Mouse (Mus musculus) G1E-ER4 (cell line): ENCODE results near the gene Olfr25. TPM values are rescaled to one million over a fixed set of nuclear protein-coding genes. Genes with fewer than 3 reads are reported as not detected.

Source experiments
- GATA1 ChIP-seq: IDR thresholded peaks from one replicate; pipeline ENCODE4 v1.8.0; 2012; ENCODE audit warnings: low read length, inconsistent platforms
- polyA plus RNA-seq: library from polyadenylated mRNA; stranded (reverse); fragments of >175 nt; gene quantifications from 2 replicates; pipeline ENCODE4 v1.2.3, GENCODE M21; 2012

The Olfr25 gene
- polyA plus RNA-seq: not detected in 2 replicates

DNA sequence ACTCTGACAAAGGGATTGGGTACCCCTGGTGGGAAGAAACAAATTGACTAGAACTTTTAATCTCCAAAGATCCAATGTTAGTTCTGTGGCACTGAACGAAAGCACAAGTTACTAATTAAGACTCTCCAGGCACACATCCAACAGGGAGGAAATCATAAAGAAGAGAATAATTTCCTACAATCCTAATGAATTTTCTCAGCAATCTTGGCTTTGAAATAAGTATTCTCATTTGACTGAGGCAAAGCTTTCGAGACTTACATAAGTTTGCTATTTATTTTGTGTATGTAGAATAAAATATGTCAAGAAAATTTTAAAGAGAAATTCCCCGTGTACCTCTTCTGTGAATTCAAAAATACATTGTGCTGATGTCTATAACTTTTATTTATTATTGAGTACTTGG, at the start of gene Olfr25:
Gene Olfr25, plus strand, starts transcription at position 301 of the 400 bp plus-strand sequence.
- TF ChIP-seq GATA1: no peak

DNA sequence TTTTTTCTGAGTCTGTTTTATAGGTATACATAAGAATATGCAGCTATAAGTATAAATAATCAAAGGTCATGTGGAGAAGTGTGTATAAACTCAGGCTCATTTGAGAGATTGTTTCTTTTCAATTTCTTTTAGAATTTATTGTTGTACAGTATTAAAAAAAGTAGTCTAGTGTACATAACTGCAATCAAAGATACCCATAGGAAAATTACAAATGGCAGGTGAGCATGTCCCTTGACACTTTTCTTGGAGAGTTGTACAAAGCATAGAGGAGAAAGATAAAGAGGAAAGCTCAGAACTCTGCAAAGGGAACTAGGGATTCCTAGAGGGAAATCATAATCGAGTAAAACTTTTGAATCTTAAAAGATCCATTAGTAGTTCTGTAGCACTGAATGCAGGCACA, 38.1 kb upstream of the Olfr25 start, which contains the start of gene Olfr896-ps1:
Gene Olfr896-ps1, plus strand, starts transcription at position 301 of the 400 bp plus-strand sequence.
- no peak for TF ChIP-seq GATA1

DNA sequence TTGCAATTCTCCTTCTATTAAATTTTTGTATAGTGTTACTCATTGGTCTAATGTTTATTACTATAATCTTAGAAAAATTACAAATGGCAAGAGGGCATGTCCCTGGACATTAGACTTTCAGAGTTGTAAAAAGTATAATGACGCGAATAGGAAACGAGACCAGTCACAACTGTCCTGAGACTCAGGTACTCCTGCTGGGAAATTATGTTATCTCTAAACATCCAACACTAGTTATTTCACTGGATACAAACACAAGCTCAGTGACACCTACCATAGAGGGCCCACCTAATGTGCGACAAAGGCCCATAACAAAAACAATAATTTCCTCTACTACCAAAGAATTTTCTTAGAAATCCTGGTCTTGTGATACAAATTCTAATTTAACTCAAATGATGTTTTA, 19.3 kb downstream of the Olfr25 start, which contains the start of gene Olfr898:
Gene Olfr898, plus strand, starts transcription at position 301 of the 400 bp plus-strand sequence.
- no peak for TF ChIP-seq GATA1

DNA sequence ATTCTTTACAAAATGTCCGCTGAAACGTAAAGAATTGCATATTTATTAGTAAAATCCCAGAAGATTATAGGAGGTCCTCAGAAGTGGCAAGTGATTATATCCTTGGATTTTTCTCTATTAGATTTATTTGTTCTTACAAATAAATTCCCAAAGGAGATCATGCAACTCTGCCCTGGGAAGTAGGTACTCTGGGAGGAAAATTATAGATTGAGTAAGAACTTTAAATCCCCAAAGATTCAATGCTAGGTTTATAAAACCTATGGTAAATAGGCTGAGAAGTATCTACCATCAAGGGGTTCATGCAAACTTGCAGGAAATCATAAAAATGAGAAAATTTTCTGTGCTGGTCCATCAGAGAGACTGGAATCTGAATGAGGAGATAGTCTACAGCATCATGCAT, 37.7 kb downstream of the Olfr25 start, which contains the start of gene Olfr250:
Gene Olfr250, plus strand, starts transcription at position 301 of the 400 bp plus-strand sequence.
- TF ChIP-seq GATA1: no peak

DNA sequence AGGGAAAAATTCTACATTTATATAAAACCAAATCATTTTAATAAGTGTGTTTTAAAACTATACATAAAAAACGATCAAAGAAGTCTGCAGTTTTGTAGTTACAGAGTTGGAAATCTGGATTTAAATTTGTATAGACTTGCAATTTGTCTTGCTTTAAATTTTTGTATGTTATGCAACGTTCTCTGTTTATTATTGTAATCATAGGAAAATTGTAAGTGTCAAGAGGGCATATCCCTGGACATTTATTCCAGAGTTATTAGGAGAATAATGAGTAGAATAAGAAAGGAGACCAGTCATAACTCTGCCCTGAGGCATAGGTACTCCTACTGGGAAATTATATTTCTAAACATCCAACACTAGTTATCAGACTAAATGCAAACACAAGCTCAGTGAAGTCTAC, 47.9 kb downstream of the Olfr25 start, which contains the start of gene Olfr251:
Gene Olfr251, plus strand, starts transcription at position 301 of the 400 bp plus-strand sequence.
- TF ChIP-seq GATA1: no peak

Other genes starting within 250 kb of the Olfr25 start
- gene Olfr887, start 245.0 kb upstream of the Olfr25 start, polyA plus RNA-seq: not detected in 2 replicates
- gene Olfr888, start 220.9 kb upstream of the Olfr25 start, polyA plus RNA-seq: not detected in 2 replicates
- gene Olfr889, start 213.9 kb upstream of the Olfr25 start, polyA plus RNA-seq: not detected in 2 replicates
- gene Olfr890, start 186.5 kb upstream of the Olfr25 start, polyA plus RNA-seq: not detected in 2 replicates
- not detected in 2 replicates for gene Olfr891, start 148.2 kb upstream of the Olfr25 start, polyA plus RNA-seq
- gene Olfr893, start 120.7 kb upstream of the Olfr25 start, polyA plus RNA-seq: not detected in 2 replicates
- not detected in 2 replicates for gene Olfr894, start 111.0 kb upstream of the Olfr25 start, polyA plus RNA-seq
- not detected in 2 replicates for gene Olfr143, start 76.3 kb upstream of the Olfr25 start, polyA plus RNA-seq
- gene Olfr895, start 61.2 kb upstream of the Olfr25 start, polyA plus RNA-seq: not detected in 2 replicates
- not detected in 2 replicates for gene Olfr896-ps1, start 38.0 kb upstream of the Olfr25 start, polyA plus RNA-seq
- not detected in 2 replicates for gene Olfr898, start 19.4 kb downstream of the Olfr25 start, polyA plus RNA-seq
- gene Olfr250, start 37.8 kb downstream of the Olfr25 start, polyA plus RNA-seq: not detected in 2 replicates
- gene Olfr251, start 48.0 kb downstream of the Olfr25 start, polyA plus RNA-seq: not detected in 2 replicates
- not detected in 2 replicates for gene Olfr147, start 72.6 kb downstream of the Olfr25 start, polyA plus RNA-seq
- gene Olfr901, start 100.4 kb downstream of the Olfr25 start, polyA plus RNA-seq: not detected in 2 replicates
- gene Olfr902, start 118.6 kb downstream of the Olfr25 start, polyA plus RNA-seq: not detected in 2 replicates
- not detected in 2 replicates for gene Olfr904, start 134.1 kb downstream of the Olfr25 start, polyA plus RNA-seq
- not detected in 2 replicates for gene Olfr905, start 142.0 kb downstream of the Olfr25 start, polyA plus RNA-seq
- gene Olfr906, start 158.0 kb downstream of the Olfr25 start, polyA plus RNA-seq: not detected in 2 replicates
- gene Olfr907, start 166.7 kb downstream of the Olfr25 start, polyA plus RNA-seq: 0.06 TPM in 1 of 2 replicates, not detected in the other
- gene Olfr911-ps1, start 192.5 kb downstream of the Olfr25 start, polyA plus RNA-seq: not detected in 2 replicates
- not detected in 2 replicates for gene Olfr910, start 208.8 kb downstream of the Olfr25 start, polyA plus RNA-seq